Mouse (Mus musculus) hindbrain, embryonic 12.5 days (tissue): Measurements from ENCODE around the gene Mfsd6l. TPM values are rescaled to one million over a fixed set of nuclear protein-coding genes. Genes with fewer than 3 reads are reported as not detected.

Experiments
- ATAC-seq: fragments of 200-750 bp; cut with Nextera tagmentation; 2 replicates; pipeline ENCODE4 v1.8.0; 2017; ENCODE audit warnings: moderate TSS enrichment; ENCODE audit not compliant: low FRiP score
- H3K27ac ChIP-seq: fragments of 300-500 bp; sonication (generic); 2 replicates; pipeline ENCODE4 v1.5.1; 2016; ENCODE audit warnings: mild to moderate bottlenecking
- H3K27me3 ChIP-seq: fragments of 300-500 bp; sonication (generic); 2 replicates; pipeline ENCODE4 v1.6.1; 2016; ENCODE audit warnings: mild to moderate bottlenecking
- H3K36me3 ChIP-seq: fragments of 300-500 bp; sonication (generic); 2 replicates; pipeline ENCODE4 v1.6.1; 2016; ENCODE audit warnings: mild to moderate bottlenecking
- H3K4me1 ChIP-seq: fragments of 300-500 bp; sonication (generic); 2 replicates; pipeline ENCODE4 v1.6.1; 2016
- H3K4me2 ChIP-seq: fragments of 300-500 bp; sonication (generic); replicated peaks from 2 replicates; pipeline ENCODE4 v1.6.1; 2016; ENCODE audit warnings: mild to moderate bottlenecking
- H3K4me3 ChIP-seq: fragments of 300-500 bp; sonication (generic); 2 replicates; pipeline ENCODE4 v1.5.1; 2016; ENCODE audit warnings: mild to moderate bottlenecking
- H3K9ac ChIP-seq: fragments of 300-500 bp; sonication (generic); 2 replicates; pipeline ENCODE4 v1.6.1; 2016; ENCODE audit warnings: mild to moderate bottlenecking, moderate library complexity
- H3K9me3 ChIP-seq: fragments of 300-500 bp; sonication (generic); replicated peaks from 2 replicates; pipeline ENCODE4 v1.6.1; 2016; ENCODE audit warnings: mild to moderate bottlenecking
- WGBS: fragments of 180-500 bp; shearing (Covaris S2); methylation state at CpG from one replicate; pipeline ENCODE4 v1.1.7; 2016; 5-methylcytosine and 5-hydroxymethylcytosine counted together
- polyA plus RNA-seq: library from polyadenylated mRNA; unstranded; fragments of >200 nt; fragmentation: Nextera tagmentation; extraction: Ambion mirVana; gene quantifications from 2 replicates; pipeline ENCODE4 v1.2.1, GENCODE M21; 2016

Gene Mfsd6l
- polyA plus RNA-seq = 0.14 and 0.30 TPM in 2 replicates

DNA sequence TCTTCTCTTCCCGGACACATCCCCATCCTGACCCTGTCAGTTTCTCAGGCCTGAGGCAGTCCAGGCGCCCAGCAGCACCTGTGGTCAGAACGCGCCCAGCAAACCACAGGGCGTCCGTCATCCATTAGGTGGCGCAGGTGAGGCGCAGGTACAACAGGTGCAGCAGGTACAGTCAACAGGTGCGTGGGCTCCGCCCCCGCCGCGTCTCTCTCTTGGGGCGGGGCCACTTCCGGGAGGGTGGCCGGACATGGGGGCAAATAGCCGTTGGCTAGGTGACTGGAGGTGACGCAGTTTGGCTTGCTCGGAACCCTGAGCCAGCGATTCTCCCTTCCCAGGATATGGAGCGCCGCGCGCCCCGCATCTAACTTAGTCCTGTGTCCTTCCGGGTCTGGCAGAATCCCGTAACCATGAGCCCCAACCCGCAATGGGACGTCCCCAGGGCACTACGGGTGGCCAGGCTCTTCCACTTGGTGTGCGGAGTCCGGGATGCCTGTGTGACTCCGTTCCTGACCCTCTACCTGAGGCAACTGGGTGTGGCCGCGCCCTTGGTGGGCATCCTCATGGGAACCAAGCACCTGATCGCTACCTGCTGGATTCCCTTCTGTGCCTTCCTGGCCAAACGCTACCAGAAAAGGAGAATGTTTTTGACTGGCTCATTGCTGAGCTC, at the start of gene Mfsd6l:
Mfsd6l (plus strand) TSS at position 269 of the 667 bp plus-strand sequence.
- H3K27ac ChIP-seq = no peak within 1 kb of the TSS
- no peak for ATAC-seq
- WGBS = 8% methylated on average over 36 of the region's 37 CpGs
- no peaks in the 10 kb centered on the region for H3K36me3 ChIP-seq
- H3K4me3 ChIP-seq = peak within 1 kb of the TSS; percentile 15
- H3K4me2 ChIP-seq = peak within 1 kb of the TSS; percentile 35
- H3K4me1 ChIP-seq = peaks cover 5% of the 10 kb centered on the region
- no peaks in the 10 kb centered on the region for H3K9me3 ChIP-seq
- H3K27me3 ChIP-seq = peaks cover 20% of the 10 kb centered on the region
- no peak within 1 kb of the TSS for H3K9ac ChIP-seq

DNA sequence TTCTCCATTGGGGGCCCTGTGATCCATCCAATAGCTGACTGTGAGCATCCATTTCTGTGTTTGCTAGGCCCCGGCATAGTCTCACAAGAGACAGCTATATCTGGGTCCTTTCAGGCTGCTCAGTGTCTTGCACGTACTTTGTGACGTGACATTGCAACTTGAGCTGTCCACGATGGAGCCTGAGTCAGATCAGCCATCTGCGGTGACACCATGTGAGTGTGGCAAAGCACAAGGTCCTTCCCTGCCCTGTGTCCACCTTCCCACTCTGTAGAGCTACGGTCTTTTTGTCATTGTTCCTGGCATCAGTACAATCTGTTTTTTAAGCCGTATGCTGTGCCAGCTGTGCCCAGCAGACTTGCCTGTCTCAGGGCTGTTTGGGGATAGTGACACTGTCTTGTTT, 48.7 kb upstream of the Mfsd6l start:
- Histone ChIP-seq H3K36me3 (no peaks in the 10 kb centered on the region), H3K4me1 (no peaks in the 10 kb centered on the region), H3K4me2 (no peak overlapping the region), H3K27ac (no peak overlapping the region), H3K27me3 (no peaks in the 10 kb centered on the region), H3K4me3 (no peak overlapping the region), H3K9ac (no peak overlapping the region), H3K9me3 (no peaks in the 10 kb centered on the region)
- 82% methylated on average over 7 of the region's 7 CpGs for WGBS
- ATAC-seq = no peak

DNA sequence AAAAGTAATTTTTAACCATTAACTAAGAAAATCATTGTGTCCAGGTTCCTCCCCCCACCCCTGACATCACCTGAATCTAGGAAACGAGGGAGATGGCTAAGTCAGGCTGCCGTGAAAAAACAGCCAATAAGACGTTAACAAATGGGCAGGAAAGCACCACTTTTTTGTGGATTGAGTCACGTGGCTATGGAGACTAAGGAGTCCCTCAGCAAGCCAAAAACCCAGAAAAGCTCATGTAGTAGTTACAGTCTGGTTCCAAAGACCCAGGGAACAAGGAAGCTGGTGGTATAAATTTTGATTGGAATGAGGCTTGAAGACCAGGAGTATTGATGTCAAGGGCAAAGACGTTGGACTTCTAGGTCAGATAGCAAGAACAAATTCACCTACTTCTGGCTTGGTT, 47.4 kb upstream of the Mfsd6l start:
- H3K4me1 ChIP-seq = no peaks in the 10 kb centered on the region
- H3K9me3 ChIP-seq = no peaks in the 10 kb centered on the region
- no peak overlapping the region for H3K4me2 ChIP-seq
- no peak overlapping the region for H3K9ac ChIP-seq
- no peaks in the 10 kb centered on the region for H3K36me3 ChIP-seq
- no peak overlapping the region for H3K4me3 ChIP-seq
- no peaks in the 10 kb centered on the region for H3K27me3 ChIP-seq
- 76% methylated on average over 5 of the region's 5 CpGs for WGBS
- no peak for ATAC-seq
- no peak overlapping the region for H3K27ac ChIP-seq

- Histone ChIP-seq H3K4me2 (no peak overlapping the region), H3K27ac (no peak overlapping the region), H3K9me3 (no peaks in the 10 kb centered on the region), H3K27me3 (no peaks in the 10 kb centered on the region), H3K4me3 (no peak overlapping the region), H3K36me3 (no peaks in the 10 kb centered on the region), H3K9ac (no peak overlapping the region), H3K4me1 (no peaks in the 10 kb centered on the region)
- ATAC-seq = no peak
- 83% methylated on average over 2 of the region's 2 CpGs for WGBS
Measured at GRCm38 (mm10) chr11:68509194-68509593, 46.8 kb upstream of the Mfsd6l start.

DNA sequence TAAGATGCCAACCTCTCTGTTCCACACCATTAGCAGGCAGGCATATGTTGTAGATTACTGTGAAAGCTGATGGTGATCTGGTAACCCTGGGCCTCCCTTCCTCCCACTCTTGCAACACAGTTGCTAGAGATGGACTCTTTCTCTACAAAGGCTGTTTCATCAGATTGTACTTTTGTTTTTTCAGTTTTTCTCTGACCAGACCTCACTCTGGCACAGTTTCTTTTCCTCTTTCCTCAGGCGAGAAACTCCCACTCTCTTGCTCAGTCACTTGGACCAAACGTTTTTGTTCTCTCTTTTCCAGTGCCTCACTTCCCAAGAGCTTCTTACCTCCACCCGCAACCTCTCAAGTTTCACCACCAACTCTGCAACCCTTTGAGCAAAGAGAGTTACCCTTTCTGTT, 42.0 kb upstream of the Mfsd6l start:
- Histone ChIP-seq H3K36me3 (no peaks in the 10 kb centered on the region), H3K4me3 (no peak overlapping the region), H3K27me3 (no peaks in the 10 kb centered on the region), H3K4me1 (no peaks in the 10 kb centered on the region), H3K4me2 (no peak overlapping the region), H3K9me3 (no peaks in the 10 kb centered on the region), H3K27ac (no peak overlapping the region), H3K9ac (no peak overlapping the region)
- WGBS = 38% methylated on average over 3 of the region's 3 CpGs
- no peak for ATAC-seq

DNA sequence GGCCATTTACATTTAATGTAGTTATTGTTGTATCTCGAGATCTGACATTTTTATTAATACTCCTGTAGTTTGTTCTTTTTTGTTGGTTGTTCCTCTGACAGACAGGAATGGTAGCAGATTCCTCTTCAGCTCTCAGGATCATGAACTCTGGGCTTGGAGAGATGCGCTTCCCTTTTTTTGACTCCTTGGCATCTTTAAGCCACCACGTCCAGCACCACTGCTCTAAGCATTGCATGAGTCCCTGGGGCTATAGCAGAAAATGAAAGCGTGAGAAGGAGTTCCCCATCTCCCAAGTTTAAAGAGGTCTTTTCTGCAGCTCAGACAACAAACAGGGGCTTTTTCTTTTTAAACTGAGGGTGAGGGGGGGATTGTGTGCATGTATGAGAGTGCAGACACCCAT, 36.6 kb upstream of the Mfsd6l start:
- H3K4me2 ChIP-seq = no peak overlapping the region
- 87% methylated on average over 4 of the region's 4 CpGs for WGBS
- H3K9ac ChIP-seq = no peak overlapping the region
- H3K27ac ChIP-seq = no peak overlapping the region
- H3K4me1 ChIP-seq = no peaks in the 10 kb centered on the region
- H3K9me3 ChIP-seq = peaks cover 4% of the 10 kb centered on the region
- H3K4me3 ChIP-seq = no peak overlapping the region
- no peaks in the 10 kb centered on the region for H3K27me3 ChIP-seq
- H3K36me3 ChIP-seq = no peaks in the 10 kb centered on the region
- no peak for ATAC-seq

DNA sequence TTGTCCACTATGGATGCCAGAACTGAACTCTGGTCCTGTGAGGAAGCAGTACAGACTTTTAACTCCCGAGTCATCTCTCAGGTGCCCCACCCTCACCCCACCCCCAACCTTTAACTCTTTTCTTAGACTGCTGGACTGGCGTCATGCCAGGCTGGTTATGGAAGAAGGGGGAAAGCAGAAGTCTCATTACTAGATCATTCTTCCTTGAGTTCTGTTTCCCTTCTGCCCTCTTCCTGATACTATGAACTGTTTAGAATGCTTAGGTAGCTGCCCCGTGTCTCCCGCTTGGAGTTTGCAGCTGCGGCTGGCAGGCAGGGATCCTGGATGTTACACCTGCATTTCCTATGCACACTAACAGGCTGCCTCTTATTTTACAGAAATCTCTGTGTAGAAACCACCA, 36.2 kb upstream of the Mfsd6l start:
- Histone ChIP-seq H3K4me2 (no peak overlapping the region), H3K27me3 (no peaks in the 10 kb centered on the region), H3K9ac (no peak overlapping the region), H3K9me3 (peaks cover 4% of the 10 kb centered on the region), H3K36me3 (no peaks in the 10 kb centered on the region), H3K27ac (no peak overlapping the region), H3K4me3 (no peak overlapping the region), H3K4me1 (no peaks in the 10 kb centered on the region)
- WGBS = 93% methylated on average over 5 of the region's 5 CpGs
- no peak for ATAC-seq

DNA sequence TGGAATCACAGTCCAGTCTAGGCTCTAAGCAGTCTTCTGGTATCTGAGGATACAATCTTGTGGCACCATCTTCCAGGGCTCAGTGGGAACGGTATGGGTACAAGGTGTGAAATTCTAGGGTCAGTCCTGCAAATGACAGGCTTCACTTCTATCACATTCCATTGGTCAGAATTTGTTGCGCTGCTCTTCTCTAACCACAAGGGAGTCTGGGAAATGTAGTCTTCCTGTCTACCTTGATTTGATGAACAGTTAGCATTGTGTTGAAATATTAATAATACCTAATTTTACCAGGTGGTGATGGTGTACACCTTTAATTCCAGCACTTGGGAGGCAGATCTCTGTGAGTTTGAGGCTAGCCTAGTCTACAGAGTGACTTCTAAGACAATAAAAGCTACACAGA, 35.5 kb upstream of the Mfsd6l start:
- Histone ChIP-seq H3K27ac (no peak overlapping the region), H3K4me1 (no peaks in the 10 kb centered on the region), H3K4me3 (no peak overlapping the region), H3K9me3 (peaks cover 4% of the 10 kb centered on the region), H3K36me3 (no peaks in the 10 kb centered on the region), H3K9ac (no peak overlapping the region), H3K4me2 (no peak overlapping the region), H3K27me3 (no peaks in the 10 kb centered on the region)
- no peak for ATAC-seq
- WGBS = 89% methylated on average over 2 of the region's 2 CpGs

DNA sequence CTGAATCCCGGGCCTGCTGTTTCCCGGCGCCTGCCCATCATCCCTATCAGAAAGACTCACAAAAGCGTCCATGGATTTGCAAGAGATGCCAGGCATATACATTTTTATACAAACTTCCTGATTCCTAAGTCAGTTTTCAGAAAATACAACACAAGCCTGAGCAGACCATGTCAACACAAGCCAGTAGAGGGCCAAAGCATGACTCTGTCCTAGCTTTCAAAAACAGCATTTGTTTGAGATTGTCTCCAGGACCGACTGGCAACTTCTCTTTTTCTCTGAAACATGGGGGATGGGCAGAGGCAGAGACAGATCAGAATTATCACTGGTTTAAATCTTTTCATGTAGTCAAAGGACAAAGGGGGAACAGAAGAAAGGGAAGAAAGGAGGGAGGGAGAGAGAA, 34.6 kb upstream of the Mfsd6l start:
- H3K4me2 ChIP-seq = no peak overlapping the region

GRCm38 (mm10) chr11:68526441-68526840, 29.5 kb upstream of the Mfsd6l start:
- Histone ChIP-seq H3K9me3 (no peaks in the 10 kb centered on the region), H3K36me3 (no peaks in the 10 kb centered on the region), H3K4me2 (no peak overlapping the region), H3K27ac (no peak overlapping the region), H3K4me3 (no peak overlapping the region), H3K4me1 (no peaks in the 10 kb centered on the region), H3K9ac (no peak overlapping the region), H3K27me3 (no peaks in the 10 kb centered on the region)
- no peak for ATAC-seq
- 76% methylated on average over 4 of the region's 4 CpGs for WGBS

More for the DNA sequence above, 34.6 kb upstream of the Mfsd6l start:
- no peak overlapping the region for H3K9ac ChIP-seq
- H3K9me3 ChIP-seq = peaks cover 4% of the 10 kb centered on the region
- no peaks in the 10 kb centered on the region for H3K27me3 ChIP-seq
- H3K27ac ChIP-seq = no peak overlapping the region
- H3K4me1 ChIP-seq = no peaks in the 10 kb centered on the region
- no peak overlapping the region for H3K4me3 ChIP-seq
- ATAC-seq = no peak
- 77% methylated on average over 5 of the region's 5 CpGs for WGBS
- no peaks in the 10 kb centered on the region for H3K36me3 ChIP-seq

DNA sequence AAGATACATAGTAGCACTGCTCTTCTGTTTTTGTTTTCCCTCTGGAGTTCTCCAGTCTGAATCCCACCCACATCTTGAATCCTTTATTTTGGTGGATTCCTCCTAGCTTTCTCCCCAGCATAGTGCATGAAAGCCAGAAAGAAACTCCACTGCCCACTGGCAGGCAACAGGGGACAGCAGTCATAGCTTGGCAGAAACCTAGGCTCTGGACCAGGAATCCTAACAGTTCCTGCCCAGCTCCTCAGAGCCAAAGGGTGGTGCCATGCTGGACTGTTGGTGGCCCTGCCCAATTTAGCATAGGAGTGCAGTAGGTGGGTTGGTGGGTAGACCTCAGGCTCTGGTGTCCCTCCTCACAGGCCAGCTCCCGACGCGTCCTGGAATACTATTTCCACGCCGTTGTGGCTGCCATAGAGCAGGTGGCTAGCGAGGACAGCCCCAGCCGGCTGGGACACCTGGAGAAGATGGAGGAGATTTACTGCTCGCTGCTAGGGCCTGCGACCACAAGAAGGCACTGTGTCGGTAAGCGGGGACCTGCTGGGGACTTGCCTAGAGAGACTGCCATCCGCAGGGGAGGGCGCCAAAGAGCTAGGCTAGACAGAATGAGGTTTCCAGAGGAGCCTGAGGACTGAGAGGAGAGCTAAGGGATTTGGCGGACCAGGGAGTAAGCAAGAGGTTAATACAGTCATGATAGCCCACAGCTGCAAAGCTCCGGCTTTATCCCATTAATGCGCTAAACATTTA, 24.8 kb upstream of the Mfsd6l start:
- Histone ChIP-seq H3K4me1 (0 out of 2 replicates have a peak, but pooled peaks cover under 1% of the 10 kb centered on the region), H3K4me3 (no peak overlapping the region), H3K27ac (no peak overlapping the region), H3K9me3 (no peaks in the 10 kb centered on the region), H3K36me3 (no peaks in the 10 kb centered on the region), H3K27me3 (no peaks in the 10 kb centered on the region), H3K9ac (no peak overlapping the region), H3K4me2 (no peak overlapping the region)
- WGBS = 29% methylated on average over 16 of the region's 16 CpGs
- no peak for ATAC-seq

- no peak overlapping the region for H3K9ac ChIP-seq
- H3K9me3 ChIP-seq = no peaks in the 10 kb centered on the region
- no peak overlapping the region for H3K27ac ChIP-seq
- no peaks in the 10 kb centered on the region for H3K36me3 ChIP-seq
- no peak overlapping the region for H3K4me3 ChIP-seq
- no peaks in the 10 kb centered on the region for H3K27me3 ChIP-seq
- ATAC-seq = no peak
- no peak overlapping the region for H3K4me2 ChIP-seq
- 0 out of 2 replicates have a peak, but pooled peaks cover 4% of the 10 kb centered on the region for H3K4me1 ChIP-seq
- 75% methylated on average over 11 of the region's 11 CpGs for WGBS
Measured at GRCm38 (mm10) chr11:68531941-68532535, 23.9 kb upstream of the Mfsd6l start.
